Mouse (Mus musculus): ENCODE measurements around the gene Map3k6.
A peak's percentile ranks its signal among the peaks of the same experiment; 100 is the strongest.

The Map3k6 gene

DNA sequence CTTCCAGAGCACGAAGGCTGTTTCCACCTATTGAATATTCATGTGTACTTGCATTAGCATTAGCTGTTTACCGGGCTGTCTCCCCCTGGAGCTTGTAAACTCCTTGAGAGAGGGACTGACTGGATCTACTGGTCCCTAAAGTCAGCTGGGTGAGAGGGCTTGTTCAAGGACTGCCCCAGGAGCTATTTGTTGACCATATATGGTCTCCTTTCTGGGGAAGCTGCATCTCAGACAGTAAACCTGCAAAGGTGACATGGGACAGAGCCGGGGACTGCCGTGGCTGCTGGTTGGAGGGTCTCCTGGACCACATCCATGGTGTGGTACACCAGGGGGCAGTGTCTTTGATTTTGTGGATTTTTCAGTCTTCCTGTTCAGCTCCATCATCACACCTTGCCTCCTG lies 42.0 kb downstream of the Map3k6 start:
- no peak for DNase-seq (ENCODE audit: low read depth, low spot score)

DNA sequence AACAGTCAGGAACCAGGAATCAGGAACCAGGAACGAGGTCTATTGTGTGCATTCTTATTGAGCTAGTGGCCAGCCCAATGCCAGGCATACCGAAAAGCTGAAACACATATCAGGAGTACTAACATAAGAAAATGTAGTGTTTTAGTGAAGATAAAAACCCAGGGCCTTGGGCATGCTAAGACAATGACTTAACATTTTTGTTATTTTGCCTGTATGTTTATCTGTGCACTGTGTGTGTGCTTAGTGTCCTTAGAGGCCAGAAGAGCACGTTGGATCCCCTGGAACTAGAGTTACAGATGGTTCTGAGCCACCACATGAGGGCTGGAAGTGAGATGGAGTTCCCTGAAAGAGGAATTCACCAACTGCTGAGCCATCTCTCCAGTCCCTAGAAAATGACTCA lies 44.7 kb downstream of the Map3k6 start:
- no peak for DNase-seq (ENCODE audit: low read depth, low spot score)

DNA sequence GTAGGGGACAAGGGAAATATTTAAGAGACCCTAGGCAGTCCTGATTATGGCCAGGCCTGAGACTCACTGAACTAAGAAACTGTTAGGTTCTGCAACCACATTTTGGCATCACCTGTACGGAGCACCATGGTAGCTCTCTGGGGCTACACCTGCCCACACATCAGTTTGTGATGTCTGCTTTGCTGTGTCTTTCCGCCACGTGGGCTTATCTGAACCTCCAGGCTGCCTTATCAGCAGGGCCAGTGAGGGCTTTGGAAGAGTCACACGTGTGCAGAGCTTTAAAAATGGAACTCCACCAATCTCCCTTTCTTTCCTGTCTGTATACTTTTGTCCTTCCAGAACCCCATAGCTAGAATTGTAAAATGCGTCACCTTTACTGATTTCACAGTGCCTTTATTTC lies 45.3 kb downstream of the Map3k6 start:
- DNase-seq (ENCODE audit: low read depth, low spot score) = no peak

DNA sequence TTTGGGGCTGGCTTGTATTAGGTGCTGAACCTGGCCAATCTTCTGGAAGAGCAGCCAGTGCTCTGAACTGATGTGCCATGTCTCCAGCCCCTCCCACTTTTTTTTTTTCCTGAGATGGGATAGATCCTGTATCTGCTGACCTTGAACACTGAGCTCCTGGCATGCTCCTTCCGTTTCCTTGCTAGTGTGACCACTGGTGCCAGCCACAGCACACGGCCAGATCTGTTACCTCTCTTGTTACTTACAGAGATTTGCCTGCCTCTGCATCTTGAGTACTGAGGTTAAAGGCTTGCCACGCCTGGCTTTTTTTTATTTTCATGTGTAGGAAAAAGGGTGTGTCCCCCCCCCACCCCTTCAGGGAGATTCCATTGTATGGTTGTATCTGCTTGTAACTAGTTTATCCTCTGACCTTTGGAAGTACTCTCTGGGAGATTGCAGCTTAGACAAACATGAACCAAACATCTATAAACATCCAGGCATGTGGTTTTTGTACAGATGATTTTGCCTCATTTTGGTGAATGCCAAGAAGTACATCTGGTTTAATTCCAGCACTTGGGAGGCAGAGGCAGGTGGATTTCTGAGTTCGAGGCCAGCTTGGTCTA lies 46.0 kb downstream of the Map3k6 start:
- DNase-seq (ENCODE audit: low read depth, low spot score) = no peak

DNA sequence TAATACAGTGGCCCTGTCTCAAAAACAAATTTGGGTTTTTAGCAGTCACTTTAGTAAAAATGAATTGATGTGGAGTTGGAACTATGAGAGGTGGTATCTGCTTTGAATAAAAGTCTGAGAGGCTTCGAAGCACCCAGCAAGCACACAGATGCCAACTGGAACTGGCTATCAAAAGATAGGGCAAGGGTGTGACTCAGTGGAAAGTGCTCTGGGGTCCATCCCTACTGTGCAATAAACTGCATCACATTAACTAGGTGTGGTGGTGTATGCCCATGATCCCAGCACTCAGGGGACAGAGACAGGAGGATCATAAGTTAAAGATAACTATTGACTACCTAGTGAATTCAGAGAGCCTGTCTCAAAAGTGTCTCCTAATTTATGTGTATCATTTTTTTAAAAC lies 50.6 kb downstream of the Map3k6 start:
- DNase-seq (ENCODE audit: low read depth, low spot score) = no peak

DNA sequence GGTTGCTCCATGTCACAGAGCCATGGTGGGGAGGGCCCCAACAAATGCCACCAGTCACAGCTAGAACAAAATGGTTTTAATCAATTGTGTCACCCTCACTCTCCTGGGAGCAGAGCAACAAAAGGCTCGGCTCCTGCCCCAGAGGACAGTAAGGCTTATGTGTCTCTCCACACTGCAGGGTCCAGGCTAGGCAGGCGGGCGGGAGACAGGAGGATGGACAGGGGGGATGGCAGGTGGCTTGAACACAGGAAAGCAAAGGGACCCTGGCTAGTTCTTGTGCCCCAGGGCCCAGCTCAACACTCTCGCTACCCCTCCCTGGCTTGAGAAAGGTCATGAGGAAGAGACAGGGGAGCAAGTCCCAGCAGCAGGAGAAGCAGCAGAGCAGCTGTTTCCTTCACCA lies 51.8 kb downstream of the Map3k6 start:
- no peak for DNase-seq (ENCODE audit: low read depth, low spot score)

DNA sequence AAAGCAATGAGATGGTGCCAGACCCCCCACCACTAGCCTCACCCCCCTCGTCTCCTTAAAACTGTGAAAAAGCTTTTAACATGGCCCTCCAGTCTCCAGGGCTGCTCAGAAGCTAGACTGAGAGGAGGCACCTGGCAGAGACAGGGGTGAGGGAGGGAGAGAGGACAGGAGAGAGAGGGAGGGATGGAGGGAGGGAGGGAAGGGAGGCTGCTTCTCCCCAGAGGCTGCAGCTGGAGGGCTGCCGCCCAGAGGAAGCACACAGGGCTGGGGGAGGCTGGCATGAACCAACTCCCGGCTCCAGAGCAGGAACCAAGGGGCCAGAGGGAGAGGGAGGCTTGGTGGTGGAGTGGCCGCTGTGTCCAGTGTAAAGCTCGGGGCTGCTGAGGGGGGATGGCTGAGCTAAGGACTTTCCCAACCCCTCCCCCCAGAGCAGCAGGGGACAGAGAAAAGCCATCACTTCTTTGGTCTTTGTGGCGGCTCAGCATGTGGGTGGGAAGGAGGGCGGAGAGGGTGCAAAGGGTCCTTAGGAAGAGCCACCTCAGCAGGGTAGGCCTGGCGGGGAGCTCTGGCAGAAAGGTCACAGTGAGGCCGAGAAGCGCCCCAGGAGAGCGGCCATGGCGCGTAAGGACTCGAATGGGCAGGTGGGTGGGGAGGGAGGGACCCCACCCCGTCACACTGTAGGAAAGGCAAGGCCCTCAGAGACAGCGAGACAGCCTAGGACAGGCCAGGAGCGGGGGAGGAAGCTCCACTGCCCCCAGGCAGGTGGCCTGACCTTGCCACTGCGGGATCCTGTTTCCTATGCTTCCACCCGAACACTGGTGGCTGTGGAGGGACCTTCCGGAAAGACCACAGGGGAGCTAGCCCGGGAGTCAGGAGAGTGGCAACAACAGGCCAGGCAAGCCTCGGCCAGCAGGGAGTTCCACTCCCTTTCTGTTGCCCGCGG lies 52.6 kb downstream of the Map3k6 start:
- no peak for DNase-seq (ENCODE audit: low read depth, low spot score)

DNA sequence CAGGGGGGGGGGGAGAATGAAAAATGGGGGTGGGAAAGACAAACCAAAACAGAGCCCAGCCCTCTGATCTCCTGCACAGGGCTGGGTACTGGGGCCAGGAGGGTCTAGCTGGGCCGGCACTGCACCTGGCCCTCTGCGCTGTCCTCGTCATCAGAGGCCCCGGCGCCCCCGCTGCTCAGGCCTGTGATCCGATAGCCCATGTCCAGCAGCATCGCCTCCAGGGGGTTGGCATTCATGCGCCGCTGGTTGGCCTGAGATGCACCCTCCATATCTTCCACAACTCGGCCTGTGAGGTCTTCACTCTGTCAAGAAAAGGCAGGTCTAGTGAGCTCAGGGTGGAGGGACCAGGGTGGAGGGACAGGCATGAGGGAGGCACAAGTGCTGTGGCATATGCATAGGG lies 53.5 kb downstream of the Map3k6 start:
- no peak for DNase-seq (ENCODE audit: low read depth, low spot score)

DNA sequence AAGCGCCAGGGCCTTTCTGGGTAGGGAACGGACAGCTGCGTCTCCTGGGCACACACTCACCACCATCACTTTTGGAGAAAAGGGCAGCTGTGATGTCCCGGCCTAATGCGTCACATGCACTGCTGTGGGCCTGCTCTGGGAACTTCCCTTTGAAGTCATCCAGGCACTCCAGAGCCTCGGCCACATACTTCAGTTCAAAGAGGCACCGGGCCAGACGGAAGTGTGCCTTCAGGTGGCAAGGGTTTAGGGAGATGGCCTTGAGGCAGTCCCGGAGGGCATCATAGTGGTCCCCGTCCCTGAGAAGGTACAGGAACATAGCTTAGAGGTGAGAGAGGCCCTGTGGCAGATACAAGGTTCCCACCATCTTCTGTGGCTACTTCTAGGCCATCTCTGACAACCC lies 56.7 kb downstream of the Map3k6 start:
- no peak for DNase-seq (ENCODE audit: low read depth, low spot score)

DNA sequence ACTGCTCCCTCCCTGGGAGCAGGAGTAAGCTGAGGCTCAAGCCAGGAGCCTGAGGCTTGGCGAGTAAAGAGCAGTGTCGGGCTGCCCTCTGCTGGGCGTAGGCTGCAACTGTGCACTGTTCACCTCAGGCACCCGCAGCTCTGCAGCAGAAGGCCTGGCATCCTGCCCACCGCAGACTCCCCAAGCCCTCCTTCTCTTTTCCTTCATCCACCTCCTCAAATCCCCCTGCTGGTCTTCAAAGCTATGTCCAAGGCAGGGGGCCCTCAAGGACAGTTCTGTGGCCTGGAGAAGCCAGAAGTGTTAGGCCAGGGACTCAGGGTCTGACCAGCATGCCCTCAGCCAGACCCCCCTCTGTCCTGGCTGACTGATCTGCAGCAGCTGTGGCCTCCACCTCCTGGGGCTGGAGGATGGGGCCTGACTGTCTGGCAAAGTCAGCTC lies 57.2 kb downstream of the Map3k6 start:
- DNase-seq (ENCODE audit: low read depth, low spot score) = peak; percentile 71

DNA sequence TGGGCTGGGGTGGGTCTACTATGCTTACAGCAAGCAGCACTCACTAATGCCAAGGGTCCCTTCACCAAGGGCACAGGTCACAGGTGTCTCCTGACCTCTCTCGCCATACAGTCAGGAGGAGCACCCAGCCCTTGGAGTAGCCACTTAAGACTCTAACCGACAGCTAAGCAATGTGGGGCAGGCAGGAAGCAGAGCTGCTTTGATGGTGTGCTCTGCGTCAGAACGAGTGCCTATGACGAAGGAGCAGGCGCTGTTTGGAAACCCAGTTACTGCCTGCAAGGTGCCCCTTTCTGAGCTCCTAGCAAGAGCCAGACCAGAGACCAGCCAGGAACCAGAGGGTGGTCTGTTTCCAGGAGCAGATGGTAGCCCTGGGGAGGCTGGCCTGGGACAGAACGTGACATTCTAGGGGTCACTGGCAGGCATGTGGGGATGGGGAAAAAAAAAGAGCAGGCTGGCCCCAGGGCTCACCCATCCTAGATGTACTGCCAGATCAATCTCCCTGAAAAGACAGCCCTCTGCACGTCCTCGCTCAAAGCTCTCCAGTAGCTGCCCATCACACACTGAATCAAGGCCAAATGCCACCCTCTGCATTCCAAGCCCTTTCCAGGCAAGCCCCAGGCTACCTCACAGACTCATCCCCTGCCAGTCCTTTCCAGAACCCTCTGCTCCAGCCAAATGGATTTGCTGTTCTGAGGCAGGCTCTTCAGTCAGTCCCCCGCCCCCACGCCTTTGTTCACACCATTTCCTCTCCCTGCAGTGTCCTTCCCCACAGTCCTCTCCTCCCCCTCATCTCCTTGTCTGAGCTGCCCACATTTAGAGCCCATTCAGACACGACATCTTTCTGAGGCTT lies 58.1 kb downstream of the Map3k6 start:
- DNase-seq (ENCODE audit: low read depth, low spot score) = no peak

DNA sequence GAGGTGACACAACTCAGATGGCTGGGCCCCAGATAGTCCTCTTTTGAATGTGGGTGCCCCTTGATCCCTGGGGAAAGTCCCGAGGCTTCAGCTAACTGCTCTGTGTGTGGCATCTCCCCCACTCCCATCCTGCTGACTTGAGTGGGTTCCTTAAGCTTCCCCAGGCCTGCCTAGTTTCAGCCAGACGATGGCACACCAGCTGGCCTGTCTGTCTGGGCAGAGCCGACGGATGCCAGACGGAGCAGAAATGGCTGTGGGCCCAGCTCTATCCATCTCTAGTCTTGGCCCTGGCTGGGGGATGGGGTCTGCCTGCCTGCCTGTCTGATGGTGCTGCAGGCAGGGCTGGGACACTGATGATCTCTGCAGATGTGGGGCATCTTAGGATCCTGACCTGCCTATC lies 59.1 kb downstream of the Map3k6 start:
- DNase-seq (ENCODE audit: low read depth, low spot score) = no peak

DNA sequence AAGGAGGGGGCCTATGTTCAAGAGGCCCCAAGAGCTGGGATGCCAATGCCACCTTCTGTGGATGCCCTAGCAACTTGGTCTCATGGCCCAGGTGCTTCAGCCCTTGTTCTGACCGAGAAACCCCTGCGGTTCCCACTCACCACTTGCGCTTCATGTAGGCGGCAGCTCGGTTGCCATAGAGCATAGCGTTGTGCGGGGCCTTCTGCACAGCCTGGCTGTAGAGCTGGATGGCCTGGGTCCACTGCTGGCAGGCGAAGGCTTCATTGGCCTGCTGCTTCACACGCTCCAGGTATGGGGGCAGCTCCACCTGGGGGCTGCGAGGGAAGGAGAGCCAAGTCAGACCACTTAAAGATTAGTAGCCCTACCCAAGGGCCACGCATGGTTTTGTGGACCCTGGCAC lies 59.8 kb downstream of the Map3k6 start:
- no peak for DNase-seq (ENCODE audit: low read depth, low spot score)

DNA sequence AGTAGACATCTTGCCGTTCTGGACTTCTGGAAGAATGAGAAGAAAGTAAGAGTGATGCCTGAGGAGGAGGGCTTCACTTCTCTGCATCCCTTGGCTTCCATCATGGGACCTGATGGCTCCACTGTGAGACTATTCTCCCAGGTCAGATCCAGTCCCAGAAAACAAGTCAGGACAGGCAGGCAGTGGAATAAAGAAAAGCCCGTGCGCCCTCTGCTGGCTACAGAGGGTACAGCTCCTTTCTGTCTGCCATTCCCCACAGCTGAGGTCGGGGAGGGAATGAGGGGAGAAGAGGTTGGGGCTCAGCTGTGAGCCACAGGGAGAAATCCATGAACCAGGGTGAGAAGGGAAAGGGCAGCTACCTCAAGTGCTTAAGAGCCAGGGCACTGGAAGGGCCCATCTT lies 61.2 kb downstream of the Map3k6 start:
- no peak for DNase-seq (ENCODE audit: low read depth, low spot score)

Measured in skeletal muscle tissue, adult 2 months (tissue).